Mouse (Mus musculus) urinary bladder, postnatal 0 days (tissue): ENCODE data around the gene Olfr459. TPM values are rescaled to one million over a fixed set of nuclear protein-coding genes. Genes with fewer than 3 reads are reported as not detected.

Experiments
- polyA plus RNA-seq: library from polyadenylated mRNA; unstranded; fragments of >200 nt; fragmentation: Nextera tagmentation; extraction: Ambion mirVana; gene quantifications from 2 replicates; pipeline ENCODE4 v1.2.1, GENCODE M21; 2015

Olfr459 gene
- not detected in 2 replicates for polyA plus RNA-seq

DNA sequence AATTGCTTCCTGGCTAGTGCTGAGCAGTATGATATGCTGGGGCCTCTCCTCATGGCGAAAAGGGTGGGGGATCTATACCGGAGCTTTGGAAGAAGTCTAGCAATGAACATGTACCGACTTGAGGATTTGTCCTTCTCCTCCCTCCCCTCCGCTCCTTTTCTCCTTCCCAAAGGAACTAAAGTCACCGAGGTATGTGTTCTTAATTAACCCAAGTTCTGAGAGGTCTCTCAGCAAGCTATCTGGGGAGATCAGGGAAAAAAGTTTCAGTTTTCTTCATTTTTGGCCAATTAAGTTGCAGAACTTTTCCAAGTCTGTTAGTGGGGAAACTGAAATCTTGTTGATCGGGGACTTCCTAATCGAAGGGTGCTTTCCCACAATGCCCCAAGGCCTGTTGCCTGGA, at the start of gene Olfr459:
Gene Olfr459 (minus strand): TSS at position 101 of the 400 bp plus-strand sequence.

Other genes starting within 250 kb of the Olfr459 start
- 4.4 and 4.6 TPM in 2 replicates for gene Ephb6, start 169.7 kb downstream of the Olfr459 start, polyA plus RNA-seq
- 0.12 and 0.24 TPM in 2 replicates for gene Trpv6, start 138.8 kb downstream of the Olfr459 start, polyA plus RNA-seq
- gene Trpv5, start 94.4 kb downstream of the Olfr459 start, polyA plus RNA-seq: not detected in 2 replicates
- gene Llcfc1, start 90.7 kb downstream of the Olfr459 start, polyA plus RNA-seq: not detected in 2 replicates
- gene Kel, start 70.8 kb downstream of the Olfr459 start, polyA plus RNA-seq: 0.39 and 0.89 TPM in 2 replicates
- gene Pip, start 72.4 kb upstream of the Olfr459 start, polyA plus RNA-seq: not detected in 2 replicates
- not detected in 2 replicates for gene Sval2, start 77.8 kb upstream of the Olfr459 start, polyA plus RNA-seq
- 0.28 TPM in 1 of 2 replicates, not detected in the other for gene Sval1, start 176.5 kb upstream of the Olfr459 start, polyA plus RNA-seq
- not detected in 2 replicates for gene Sval3, start 193.0 kb upstream of the Olfr459 start, polyA plus RNA-seq